Mouse (Mus musculus): ENCODE measurements around the gene Usp37. TPM values are rescaled to one million over a fixed set of nuclear protein-coding genes. Genes with fewer than 3 reads are reported as not detected.
"Not testable (repeated sequence)": the region's sequence is repeated elsewhere in the genome, so short reads cannot be mapped to it uniquely, and the experiment has no call there.

The Usp37 gene
- total and polyA plus RNA-seq, 2 experiments from 2014 or later, result 8.3 to 9.0 TPM

DNA sequence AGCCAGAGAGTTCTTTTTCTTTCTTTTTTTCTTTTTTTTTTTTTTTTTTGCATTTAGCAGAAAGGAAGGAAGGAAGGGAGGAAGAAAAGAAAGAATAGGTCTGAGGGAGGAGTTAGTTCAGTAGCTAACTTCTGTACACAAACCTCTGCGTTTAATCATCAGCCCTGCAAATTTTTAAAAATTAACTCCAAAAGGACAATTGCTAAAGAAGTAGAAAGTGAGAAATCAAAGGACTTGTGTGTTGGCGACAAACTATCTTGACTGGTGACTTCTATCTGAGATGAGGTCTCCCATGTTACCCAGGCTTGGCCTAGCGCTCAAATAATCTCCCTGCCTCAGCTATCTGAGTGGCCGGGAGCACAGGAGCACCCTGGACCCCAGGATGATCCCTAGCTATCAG is 139.9 kb downstream of the Usp37 start:
- Histone ChIP-seq H3K36me3 (replicated peaks; ENCODE audit: control insufficient read depth, insufficient read depth, low read length) (no peaks in the 10 kb centered on the region), H3K27ac (ENCODE audit: low read depth) (no peak overlapping the region), H3K27me3 (ENCODE audit: control insufficient read depth, insufficient read depth, low read length) (no peaks in the 10 kb centered on the region), H3K4me1 (ENCODE audit: control insufficient read depth, insufficient read depth) (no peaks in the 10 kb centered on the region), H3K9me3 (replicated peaks; ENCODE audit: control insufficient read depth, low read length) (no peaks in the 10 kb centered on the region), H3K4me2 (ENCODE audit: low read depth, low read length) (no peak overlapping the region), H3K4me3 (ENCODE audit: low read depth, low read length) (no peak overlapping the region), H3K9ac (replicated peaks; ENCODE audit: low read depth, low read length) (no peak overlapping the region)
- no peak for TF ChIP-seq CTCF (IDR thresholded peaks at IDR 0.05; ENCODE audit: low read depth)
- no peak for TF ChIP-seq EP300 (IDR thresholded peaks at IDR 0.05; ENCODE audit: low read depth)
- 62% methylated on average over 4 of the region's 4 CpGs for WGBS
- DNase-seq (ENCODE audit: low spot score) (no peak), ATAC-seq (ENCODE audit: insufficient read depth, low read depth) (no peak)

DNA sequence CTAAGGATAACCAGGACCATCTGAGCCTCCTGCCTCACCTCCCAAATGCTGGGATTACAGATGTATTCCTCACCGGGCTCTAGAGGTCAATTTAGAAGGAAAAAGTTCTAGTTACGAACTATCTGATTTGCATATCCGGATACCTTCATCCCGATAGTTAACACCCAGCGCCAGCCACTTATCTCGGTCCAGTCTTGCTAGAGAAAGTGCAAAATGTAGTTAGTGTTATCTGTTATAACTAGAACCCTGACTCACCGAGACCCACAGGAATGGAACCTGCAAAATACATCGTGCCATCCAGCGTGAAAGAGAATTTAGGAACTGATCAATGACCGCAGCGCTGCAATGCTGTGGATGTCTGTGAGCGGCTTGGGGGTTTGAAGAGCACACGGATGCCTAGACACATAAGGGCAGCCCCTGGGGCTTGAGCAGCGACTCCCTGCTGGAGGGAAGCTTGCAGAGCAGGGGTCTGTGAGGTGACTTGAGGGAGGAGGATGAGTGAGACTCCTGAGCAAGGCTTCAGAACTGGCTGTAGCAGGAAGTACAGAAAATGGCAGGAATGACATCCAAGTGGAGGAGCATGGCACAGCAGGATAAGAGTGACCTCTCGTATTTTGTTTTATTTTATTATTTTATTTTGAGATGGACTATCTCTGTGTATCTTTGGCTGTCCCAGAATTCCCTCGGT is 142.9 kb downstream of the Usp37 start:
- H3K4me3 ChIP-seq (ENCODE audit: low read depth, low read length), result no peak overlapping the region
- H3K4me2 ChIP-seq (ENCODE audit: low read depth, low read length), result peak overlapping the region; percentile 27
- no peak for TF ChIP-seq CTCF (IDR thresholded peaks at IDR 0.05; ENCODE audit: low read depth)
- H3K4me1 ChIP-seq (ENCODE audit: control insufficient read depth, insufficient read depth), result no peaks in the 10 kb centered on the region
- no peaks in the 10 kb centered on the region for H3K27me3 ChIP-seq (ENCODE audit: control insufficient read depth, insufficient read depth, low read length)
- ATAC-seq (ENCODE audit: insufficient read depth, low read depth) (no peak), DNase-seq (ENCODE audit: low spot score) (no peak)
- WGBS, result 43% methylated on average over 16 of the region's 16 CpGs
- H3K9ac ChIP-seq (replicated peaks; ENCODE audit: low read depth, low read length), result no peak overlapping the region
- no peaks in the 10 kb centered on the region for H3K36me3 ChIP-seq (replicated peaks; ENCODE audit: control insufficient read depth, insufficient read depth, low read length)
- no peak overlapping the region for H3K27ac ChIP-seq (ENCODE audit: low read depth)
- H3K9me3 ChIP-seq (replicated peaks; ENCODE audit: control insufficient read depth, low read length), result no peaks in the 10 kb centered on the region

DNA sequence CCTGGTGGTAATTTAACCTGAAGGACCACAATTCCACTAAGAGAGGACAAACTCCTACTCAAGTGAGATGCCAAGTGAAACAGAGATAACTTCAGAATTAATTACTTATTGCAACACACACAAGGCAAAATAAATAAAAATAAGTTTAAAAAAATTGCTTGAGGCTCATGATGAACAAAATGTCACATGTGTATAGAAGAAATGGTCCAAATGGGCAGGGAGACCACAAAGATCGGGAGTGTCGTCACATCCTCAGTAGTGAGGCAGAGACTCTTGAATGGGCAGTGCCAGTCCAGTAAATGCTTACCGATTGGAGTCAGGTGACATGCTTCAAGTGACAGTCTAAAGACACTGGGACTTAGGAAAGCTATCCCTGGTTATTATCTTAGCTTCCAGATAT is 143.6 kb downstream of the Usp37 start:
- Histone ChIP-seq H3K4me1 (ENCODE audit: control insufficient read depth, insufficient read depth) (no peaks in the 10 kb centered on the region), H3K4me3 (ENCODE audit: low read depth, low read length) (no peak overlapping the region), H3K4me2 (ENCODE audit: low read depth, low read length) (no peak overlapping the region), H3K36me3 (replicated peaks; ENCODE audit: control insufficient read depth, insufficient read depth, low read length) (no peaks in the 10 kb centered on the region), H3K9ac (replicated peaks; ENCODE audit: low read depth, low read length) (no peak overlapping the region), H3K27me3 (ENCODE audit: control insufficient read depth, insufficient read depth, low read length) (no peaks in the 10 kb centered on the region), H3K27ac (ENCODE audit: low read depth) (no peak overlapping the region), H3K9me3 (replicated peaks; ENCODE audit: control insufficient read depth, low read length) (no peaks in the 10 kb centered on the region)
- 66% methylated on average over 3 of the region's 3 CpGs for WGBS
- TF ChIP-seq EP300 (IDR thresholded peaks at IDR 0.05; ENCODE audit: low read depth), result no peak
- no peak for TF ChIP-seq CTCF (IDR thresholded peaks at IDR 0.05; ENCODE audit: low read depth)
- ATAC-seq (ENCODE audit: insufficient read depth, low read depth) (no peak), DNase-seq (ENCODE audit: low spot score) (no peak)

DNA sequence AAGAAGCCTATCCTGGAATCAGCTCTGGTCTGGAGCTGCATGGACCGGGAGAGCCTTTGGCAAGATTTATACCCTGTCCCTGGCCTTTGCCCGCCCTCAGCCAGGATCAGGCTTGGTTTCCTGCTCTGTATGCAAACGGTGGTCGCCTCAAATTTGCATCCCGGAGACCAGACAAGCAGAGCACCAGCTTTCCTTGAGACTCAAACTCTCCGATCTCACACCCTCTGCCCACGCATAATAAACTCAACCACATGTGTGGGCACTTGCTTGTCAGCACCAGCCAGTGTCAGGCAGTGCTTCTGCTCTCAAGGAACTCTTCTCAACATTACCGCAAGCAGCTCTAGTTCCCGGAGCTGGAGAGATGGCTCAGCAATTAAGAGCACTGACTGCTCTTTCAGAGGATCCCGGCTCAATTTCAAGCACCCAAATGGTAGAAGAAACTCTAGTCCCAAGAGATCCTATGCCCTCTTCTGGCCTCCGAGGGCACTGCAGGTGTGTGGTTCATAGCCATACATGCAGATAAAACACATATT is 146.1 kb downstream of the Usp37 start:
- TF ChIP-seq EP300 (IDR thresholded peaks at IDR 0.05; ENCODE audit: low read depth) (no peak), CTCF (IDR thresholded peaks at IDR 0.05; ENCODE audit: low read depth) (peak; percentile 59)
- ATAC-seq (ENCODE audit: insufficient read depth, low read depth) (peak; percentile 12), DNase-seq (ENCODE audit: low spot score) (peak; percentile 36)
- H3K4me1 ChIP-seq (ENCODE audit: control insufficient read depth, insufficient read depth), result peaks cover 3% of the 10 kb centered on the region
- H3K27ac ChIP-seq (ENCODE audit: low read depth), result peak overlapping the region; percentile 80
- no peaks in the 10 kb centered on the region for H3K9me3 ChIP-seq (replicated peaks; ENCODE audit: control insufficient read depth, low read length)
- peak overlapping the region; percentile 47 for H3K4me3 ChIP-seq (ENCODE audit: low read depth, low read length)
- peaks cover 21% of the 10 kb centered on the region for H3K36me3 ChIP-seq (replicated peaks; ENCODE audit: control insufficient read depth, insufficient read depth, low read length)
- WGBS, result 3% methylated on average over 11 of the region's 11 CpGs
- no peaks in the 10 kb centered on the region for H3K27me3 ChIP-seq (ENCODE audit: control insufficient read depth, insufficient read depth, low read length)
- H3K4me2 ChIP-seq (ENCODE audit: low read depth, low read length), result peak overlapping the region; percentile 80
- peak overlapping the region; percentile 32 for H3K9ac ChIP-seq (replicated peaks; ENCODE audit: low read depth, low read length)

DNA sequence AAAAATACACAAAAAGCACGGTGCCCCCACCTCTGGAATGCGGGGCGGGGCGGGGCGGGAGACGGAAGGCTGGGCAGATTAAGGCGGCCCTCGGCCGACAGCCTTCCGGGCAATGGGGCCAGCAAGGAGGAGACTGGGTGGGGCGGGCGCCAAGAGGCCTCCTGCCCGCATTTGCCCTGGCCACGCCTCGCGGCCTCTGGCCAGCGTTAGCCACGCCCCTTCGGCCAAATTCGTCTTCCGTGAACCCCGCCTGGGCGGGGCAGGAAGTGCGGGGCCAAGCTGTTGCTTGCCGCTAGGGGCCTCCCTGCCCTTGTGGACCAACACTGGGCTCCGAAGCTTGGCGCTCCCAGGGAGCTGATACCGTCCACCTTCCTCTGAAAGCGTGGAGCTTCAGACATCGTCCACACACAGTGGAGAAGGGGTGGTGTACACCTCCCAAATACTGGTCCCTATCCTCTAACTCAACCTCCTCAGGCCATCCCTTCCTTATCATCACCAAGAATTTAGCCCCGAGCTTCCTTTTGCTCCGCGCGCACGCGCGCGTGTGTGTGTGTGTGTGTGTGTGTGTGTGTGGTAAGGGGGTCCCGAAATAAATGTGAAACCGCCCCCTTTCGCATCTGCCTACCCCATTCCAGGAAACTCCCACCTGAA is 146.7 kb downstream of the Usp37 start:
- Histone ChIP-seq H3K27ac (ENCODE audit: low read depth) (peak overlapping the region; percentile 80), H3K4me3 (ENCODE audit: low read depth, low read length) (peak overlapping the region; percentile 47), H3K4me2 (ENCODE audit: low read depth, low read length) (peak overlapping the region; percentile 80), H3K36me3 (replicated peaks; ENCODE audit: control insufficient read depth, insufficient read depth, low read length) (peaks cover 21% of the 10 kb centered on the region), H3K4me1 (ENCODE audit: control insufficient read depth, insufficient read depth) (peaks cover 7% of the 10 kb centered on the region), H3K9ac (replicated peaks; ENCODE audit: low read depth, low read length) (peak overlapping the region; percentile 32), H3K27me3 (ENCODE audit: control insufficient read depth, insufficient read depth, low read length) (no peaks in the 10 kb centered on the region), H3K9me3 (replicated peaks; ENCODE audit: control insufficient read depth, low read length) (no peaks in the 10 kb centered on the region)
- DNase-seq (ENCODE audit: low spot score) (peak; percentile 99), ATAC-seq (ENCODE audit: insufficient read depth, low read depth) (peak; percentile 92)
- WGBS, result 0% methylated on average over 41 of the region's 41 CpGs
- peak; percentile 81 for TF ChIP-seq CTCF (IDR thresholded peaks at IDR 0.05; ENCODE audit: low read depth)
- TF ChIP-seq EP300 (IDR thresholded peaks at IDR 0.05; ENCODE audit: low read depth), result peak; percentile 96

DNA sequence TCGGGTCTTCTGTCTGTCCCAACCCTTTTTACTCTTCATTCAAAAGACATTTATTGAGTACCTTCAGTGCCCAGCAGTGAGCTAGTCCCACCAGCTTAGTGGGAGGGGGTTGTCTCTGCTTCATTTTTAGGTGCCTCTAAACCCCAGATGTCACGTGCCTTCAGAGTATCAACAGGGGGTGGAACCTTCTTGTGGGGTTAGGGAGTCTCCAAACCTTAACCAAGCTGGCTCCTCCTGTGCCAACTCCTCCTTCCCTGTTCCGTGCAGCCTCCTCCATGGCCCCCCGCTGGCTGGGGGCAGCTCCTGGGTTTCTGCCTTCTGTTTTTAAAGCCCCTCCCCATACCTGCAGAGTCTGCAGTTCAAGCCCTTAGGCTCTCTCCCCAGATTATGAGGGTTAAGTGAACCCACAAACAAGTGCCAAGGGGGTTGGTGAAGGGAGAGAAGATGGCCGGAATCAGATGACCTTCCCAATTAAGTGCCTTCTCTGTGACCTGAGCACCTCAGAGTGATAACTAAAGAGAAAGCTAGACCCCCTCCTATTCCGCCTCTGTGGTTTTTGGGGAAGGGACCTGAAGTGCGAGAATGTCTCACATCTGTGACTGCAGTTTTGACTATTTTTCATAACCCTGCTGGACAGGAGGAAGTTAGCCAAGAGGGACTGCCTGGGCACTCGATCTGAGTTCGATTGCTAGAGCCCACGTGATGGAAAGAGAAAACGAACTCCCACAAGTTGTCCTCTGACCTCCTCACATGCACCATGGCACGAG is 147.4 kb downstream of the Usp37 start:
- WGBS, result 10% methylated on average over 11 of the region's 12 CpGs
- Histone ChIP-seq H3K4me3 (ENCODE audit: low read depth, low read length) (peak overlapping the region; percentile 47), H3K4me2 (ENCODE audit: low read depth, low read length) (peak overlapping the region; percentile 80), H3K27ac (ENCODE audit: low read depth) (peak overlapping the region; percentile 80), H3K36me3 (replicated peaks; ENCODE audit: control insufficient read depth, insufficient read depth, low read length) (peaks cover 21% of the 10 kb centered on the region)
- not testable (repeated sequence) for DNase-seq (ENCODE audit: low spot score); ATAC-seq (ENCODE audit: insufficient read depth, low read depth); H3K9me3 ChIP-seq (replicated peaks; ENCODE audit: control insufficient read depth, low read length); H3K9ac ChIP-seq (replicated peaks; ENCODE audit: low read depth, low read length); H3K4me1 ChIP-seq (ENCODE audit: control insufficient read depth, insufficient read depth); H3K27me3 ChIP-seq (ENCODE audit: control insufficient read depth, insufficient read depth, low read length)
